Mouse (Mus musculus) megakaryocyte progenitor cell, adult 5-6 weeks (primary cell): ENCODE data around the gene Nod2. TPM values are rescaled to one million over a fixed set of nuclear protein-coding genes. Genes with fewer than 3 reads are reported as not detected.

Experiments
- ATAC-seq: replicated peaks from 2 replicates; pipeline ENCODE4 v1.8.0; 2016; ENCODE audit warnings: mild to moderate bottlenecking, moderate TSS enrichment, inconsistent platforms; ENCODE audit not compliant: poor library complexity
- total RNA-seq, 2 experiments: library from RNA; stranded (forward) in 1 of 2; stranded (reverse) in 1 of 2; fragments of 157-497, 149-512 nt in 1 of 2; fragments of 200-1000 nt in 1 of 2; gene quantifications; 2 replicates each; pipeline versions ENCODE4 v1.2.3 to v1.2.4; 2015 to 2017

Gene Nod2
- total RNA-seq, 2 experiments from 2014 or later = 0.17 to 0.52 TPM

GRCm38 (mm10) chr8:88723256-88723963, 76.3 kb downstream of the Nod2 start:
- ATAC-seq = no peak

Other genes with a start within 250 kb of the Nod2 start
- gene Nkd1, start 126.0 kb upstream of the Nod2 start, total RNA-seq (2015) = not detected in 2 replicates
- 0.17 and 0.54 TPM in 2 replicates for gene Nkd1, start 126.0 kb upstream of the Nod2 start, total RNA-seq (2017)
- 14.2 and 17.2 TPM in 2 replicates for gene Snx20, start 11.2 kb upstream of the Nod2 start, total RNA-seq (2015)
- 12.5 and 18.7 TPM in 2 replicates for gene Snx20, start 11.2 kb upstream of the Nod2 start, total RNA-seq (2017)
- 26.3 and 29.2 TPM in 2 replicates for gene Cyld, start 49.7 kb downstream of the Nod2 start, total RNA-seq (2015)
- gene Cyld, start 49.7 kb downstream of the Nod2 start, total RNA-seq (2017) = 29.9 and 41.3 TPM in 2 replicates